Mouse (Mus musculus): ENCODE measurements around the gene Morc3. TPM values are rescaled to one million over a fixed set of nuclear protein-coding genes. Genes with fewer than 3 reads are reported as not detected.

The Morc3 gene
- polyA plus RNA-seq (2016; fragmentation: Nextera tagmentation; extraction: Ambion mirVana), result 34.6 and 40.0 TPM in 2 replicates

DNA sequence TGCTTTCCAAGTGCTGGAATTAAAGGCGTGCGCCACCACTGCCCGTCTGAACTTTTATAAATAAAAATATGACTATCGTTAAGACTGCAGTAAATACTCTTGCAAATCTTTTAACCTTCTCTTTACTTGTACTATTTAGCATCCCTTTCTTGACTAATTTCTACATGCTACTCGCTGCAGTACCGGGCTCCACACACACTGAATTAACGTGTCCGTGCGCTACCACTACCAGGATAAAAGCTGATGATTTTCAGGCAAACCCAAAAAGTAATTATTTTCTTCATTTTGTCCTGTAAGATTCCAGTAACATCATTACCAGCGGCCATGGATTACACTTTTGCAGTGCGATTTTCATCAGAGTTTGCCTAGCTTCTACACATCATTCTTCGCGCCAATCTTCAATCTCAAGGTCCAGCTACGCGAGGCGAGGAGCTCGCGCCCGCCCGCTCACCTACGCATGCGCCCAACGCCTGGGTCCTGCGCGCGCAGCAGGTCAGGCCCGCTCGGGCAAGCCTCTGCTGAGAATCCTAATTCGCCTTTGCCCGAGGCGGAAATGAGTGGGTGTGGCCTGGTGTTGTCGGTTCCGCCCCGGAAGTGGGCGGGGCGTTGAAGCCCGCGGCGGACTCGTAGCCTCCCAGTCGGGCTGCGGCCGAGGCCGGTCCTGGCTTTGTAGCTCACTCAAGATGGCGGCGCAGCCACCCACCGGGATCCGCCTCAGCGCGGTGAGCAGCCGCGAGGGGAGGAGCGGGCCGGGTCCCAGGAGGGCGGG lies at the start of gene Morc3:
TSS of gene Morc3 (plus strand) at position 495 of the 769 bp plus-strand sequence.
- H3K9ac ChIP-seq (replicated peaks), result peak within 1 kb of the TSS; percentile 96
- no peaks in the 10 kb centered on the region for H3K9me3 ChIP-seq
- H3K36me3 ChIP-seq, result no peaks in the 10 kb centered on the region
- peak within 1 kb of the TSS; percentile 98 for H3K4me3 ChIP-seq
- H3K27me3 ChIP-seq, result peaks cover 5% of the 10 kb centered on the region; the same call in 1 of the 2 replicates
- peak within 1 kb of the TSS; percentile 83 for H3K4me2 ChIP-seq (replicated peaks)
- H3K27ac ChIP-seq (replicated peaks), result peak within 1 kb of the TSS; percentile 94
- peak; percentile 95 for ATAC-seq (ENCODE audit: low FRiP score, low read depth)
- 12% methylated on average over 54 of the region's 55 CpGs for WGBS
- peaks cover 18% of the 10 kb centered on the region for H3K4me1 ChIP-seq

DNA sequence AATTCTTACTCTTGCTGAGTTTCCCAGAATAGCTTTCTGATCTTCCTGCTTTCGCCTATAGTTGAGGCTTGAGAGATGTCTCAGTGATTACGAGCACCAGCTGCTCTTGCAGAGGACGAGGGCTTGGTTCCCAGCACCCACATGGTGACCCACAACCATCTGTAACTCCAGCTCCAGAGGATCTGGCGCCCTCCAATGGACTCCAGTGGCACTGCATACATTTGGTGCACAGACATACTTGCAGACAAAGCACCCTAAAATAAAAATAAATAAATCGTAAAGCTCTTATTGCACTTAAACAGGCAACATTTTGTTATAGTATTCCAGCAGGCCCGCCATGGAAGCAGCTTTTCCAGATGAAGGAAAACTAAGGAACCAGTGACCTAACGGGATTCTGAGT lies 47.7 kb upstream of the Morc3 start:
- no peak for ATAC-seq (ENCODE audit: low FRiP score, low read depth)
- peaks cover 17% of the 10 kb centered on the region for H3K36me3 ChIP-seq
- H3K4me3 ChIP-seq, result no peak overlapping the region
- no peaks in the 10 kb centered on the region for H3K4me1 ChIP-seq
- H3K4me2 ChIP-seq (replicated peaks), result no peak overlapping the region
- WGBS, result 92% methylated on average over 7 of the region's 7 CpGs
- H3K27ac ChIP-seq (replicated peaks), result no peak overlapping the region
- H3K9me3 ChIP-seq, result no peaks in the 10 kb centered on the region; the same call in 1 of the 2 replicates
- no peak overlapping the region for H3K9ac ChIP-seq (replicated peaks)
- H3K27me3 ChIP-seq, result no peaks in the 10 kb centered on the region

DNA sequence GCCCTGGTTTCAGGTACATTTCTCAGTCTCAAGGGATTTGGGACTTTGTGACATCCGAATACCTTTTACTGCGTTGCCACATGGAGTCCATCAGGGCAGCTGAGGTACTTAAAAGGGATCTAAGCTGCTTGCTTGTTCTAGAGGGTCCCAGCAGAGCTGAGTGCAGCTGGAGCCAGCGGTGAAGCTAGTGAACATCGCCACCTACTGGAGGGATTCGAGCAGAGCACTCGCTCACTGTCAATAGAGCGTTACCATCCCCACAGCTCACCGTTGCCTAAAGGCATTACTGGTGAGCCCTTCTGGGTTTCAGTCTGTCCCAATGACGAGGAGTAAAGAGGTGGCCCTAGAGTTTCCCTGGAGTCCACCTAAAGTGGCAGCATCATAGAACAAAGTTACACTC lies 46.1 kb upstream of the Morc3 start:
- ATAC-seq (ENCODE audit: low FRiP score, low read depth), result peak; percentile 88
- H3K27ac ChIP-seq (replicated peaks), result no peak overlapping the region
- 0 out of 2 replicates have a peak, but pooled peaks cover 6% of the 10 kb centered on the region for H3K4me1 ChIP-seq
- peaks cover 13% of the 10 kb centered on the region for H3K36me3 ChIP-seq
- H3K4me3 ChIP-seq, result no peak overlapping the region
- H3K9ac ChIP-seq (replicated peaks), result no peak overlapping the region
- H3K27me3 ChIP-seq, result no peaks in the 10 kb centered on the region
- 5% methylated on average over 9 of the region's 9 CpGs for WGBS
- no peak overlapping the region for H3K4me2 ChIP-seq (replicated peaks)
- no peaks in the 10 kb centered on the region; the same call in 1 of the 2 replicates for H3K9me3 ChIP-seq

DNA sequence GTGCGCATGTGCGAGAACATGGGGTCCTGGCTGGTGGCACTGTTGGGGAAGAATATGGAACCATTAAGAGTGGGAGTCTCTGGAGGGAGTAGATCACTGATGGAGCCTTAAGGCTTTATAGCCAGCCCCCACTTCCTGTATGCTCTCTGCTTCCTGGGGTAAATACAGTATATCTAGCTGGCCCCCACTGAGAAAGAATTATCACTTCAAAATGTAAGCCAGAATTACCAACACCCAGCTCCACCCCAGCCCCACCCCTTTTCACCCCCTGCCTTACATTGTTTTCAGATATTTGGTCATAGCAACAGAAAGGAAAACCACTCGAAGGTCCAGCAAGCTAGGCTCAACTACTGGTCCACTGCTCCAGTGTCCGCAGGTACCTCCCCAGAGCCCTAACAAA lies 43.5 kb upstream of the Morc3 start:
- no peak overlapping the region for H3K4me2 ChIP-seq (replicated peaks)
- H3K9me3 ChIP-seq, result no peaks in the 10 kb centered on the region; the same call in 1 of the 2 replicates
- no peaks in the 10 kb centered on the region for H3K27me3 ChIP-seq
- ATAC-seq (ENCODE audit: low FRiP score, low read depth), result no peak
- H3K4me3 ChIP-seq, result no peak overlapping the region
- no peak overlapping the region for H3K27ac ChIP-seq (replicated peaks)
- 87% methylated on average over 4 of the region's 4 CpGs for WGBS
- peaks cover 10% of the 10 kb centered on the region for H3K36me3 ChIP-seq
- no peak overlapping the region for H3K9ac ChIP-seq (replicated peaks)
- 0 out of 2 replicates have a peak, but pooled peaks cover 7% of the 10 kb centered on the region for H3K4me1 ChIP-seq

DNA sequence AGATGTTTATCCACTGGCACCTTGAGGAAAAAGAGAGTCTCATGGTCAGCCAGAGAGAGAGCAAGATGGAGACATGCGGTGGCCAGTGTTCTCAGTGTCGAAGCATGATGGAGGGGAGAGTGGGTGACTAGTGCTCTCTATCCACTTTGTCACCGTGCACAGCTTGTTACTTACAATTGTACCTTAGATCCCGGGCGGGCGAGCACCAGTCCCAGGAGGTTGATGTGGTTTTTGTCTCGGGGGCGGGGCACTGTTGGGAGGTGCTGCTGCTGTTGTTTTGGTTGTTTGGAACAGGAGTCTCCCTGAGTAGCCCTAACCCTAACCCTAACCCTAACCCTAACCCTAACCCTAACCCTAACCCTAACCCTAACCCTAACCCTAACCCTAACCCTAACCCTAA lies 43.0 kb upstream of the Morc3 start:
- 95% methylated on average over 8 of the region's 8 CpGs for WGBS
- 0 out of 2 replicates have a peak, but pooled peaks cover 7% of the 10 kb centered on the region for H3K4me1 ChIP-seq
- no peak for ATAC-seq (ENCODE audit: low FRiP score, low read depth)
- H3K4me3 ChIP-seq, result no peak overlapping the region
- H3K27me3 ChIP-seq, result no peaks in the 10 kb centered on the region
- H3K27ac ChIP-seq (replicated peaks), result no peak overlapping the region
- no peak overlapping the region for H3K4me2 ChIP-seq (replicated peaks)
- peaks cover 6% of the 10 kb centered on the region for H3K36me3 ChIP-seq
- H3K9me3 ChIP-seq, result no peaks in the 10 kb centered on the region; the same call in 1 of the 2 replicates
- no peak overlapping the region for H3K9ac ChIP-seq (replicated peaks)

DNA sequence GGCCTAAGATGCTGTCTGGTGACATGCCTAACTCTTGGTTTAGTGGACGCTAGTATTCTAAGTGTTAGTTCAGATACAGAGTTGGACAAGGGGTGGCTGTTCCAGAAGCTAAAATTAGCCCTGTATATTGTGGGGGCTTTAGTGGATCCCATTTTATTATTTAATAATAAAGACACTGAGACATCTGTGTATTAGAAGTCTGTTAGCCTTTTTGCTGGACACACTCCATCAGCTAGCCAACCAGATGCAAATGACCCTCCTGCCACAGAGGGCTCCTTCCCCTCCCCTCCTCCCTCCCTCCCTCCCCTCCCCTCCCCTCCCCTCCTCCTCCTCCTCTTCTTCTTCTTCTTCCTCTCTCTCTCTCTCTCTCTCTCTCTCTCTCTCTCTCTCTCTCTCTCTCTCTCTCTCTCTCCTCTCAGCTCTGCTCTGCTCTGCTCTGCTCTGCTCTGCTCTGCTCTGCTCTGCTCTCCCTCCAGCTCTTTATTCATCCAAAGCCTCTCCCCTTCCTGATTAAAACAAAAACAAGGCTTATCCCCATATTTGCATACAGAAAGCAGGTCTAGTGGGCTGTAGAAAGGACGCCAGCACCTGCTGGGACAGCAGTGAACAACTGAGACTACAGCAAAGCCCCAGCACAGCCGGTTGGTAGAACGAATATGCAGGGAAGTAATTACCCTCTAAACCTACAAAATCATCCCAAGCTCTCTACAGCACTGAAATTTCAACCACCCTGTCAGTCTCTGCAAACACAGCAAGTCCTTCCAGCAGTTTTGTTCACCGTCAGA lies 41.8 kb upstream of the Morc3 start:
- Histone ChIP-seq H3K27me3 (no peaks in the 10 kb centered on the region), H3K36me3 (no peaks in the 10 kb centered on the region), H3K4me3 (no peak overlapping the region), H3K27ac (replicated peaks) (peak overlapping the region; percentile 35), H3K4me1 (0 out of 2 replicates have a peak, but pooled peaks cover 7% of the 10 kb centered on the region), H3K9me3 (no peaks in the 10 kb centered on the region), H3K9ac (replicated peaks) (no peak overlapping the region), H3K4me2 (replicated peaks) (no peak overlapping the region)
- 24% methylated on average over 5 of the region's 5 CpGs for WGBS
- no peak for ATAC-seq (ENCODE audit: low FRiP score, low read depth)

DNA sequence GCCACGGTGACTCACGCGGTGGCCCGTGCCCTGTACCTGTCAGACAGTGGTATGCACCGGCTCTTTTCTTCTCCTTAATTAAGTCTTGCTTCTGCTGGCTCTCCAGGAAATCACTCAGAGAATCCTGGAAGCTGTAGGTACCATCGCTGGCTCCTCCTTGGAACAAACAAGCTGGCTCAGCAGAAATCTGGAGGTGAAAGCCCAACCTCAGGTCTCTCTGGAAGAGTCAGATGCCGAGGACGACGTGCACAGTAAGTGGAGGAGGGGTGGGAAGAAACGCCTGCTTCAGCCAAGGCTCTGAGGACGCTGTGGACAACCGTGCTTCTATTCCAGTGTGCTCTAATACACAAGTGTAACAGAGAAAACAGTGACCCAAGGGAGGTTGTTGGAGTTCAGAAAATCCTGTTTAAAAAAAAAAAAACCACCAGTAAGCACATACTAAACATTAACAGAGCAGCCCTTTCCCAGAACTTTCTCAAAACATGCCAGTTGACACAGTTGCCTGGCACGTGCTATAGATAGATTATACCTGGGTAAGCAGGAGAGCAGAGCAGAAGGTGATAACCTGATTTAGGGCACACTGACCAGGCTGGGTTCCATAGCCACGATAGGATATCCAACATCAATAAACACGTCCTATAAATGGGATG lies 38.8 kb upstream of the Morc3 start:
- Histone ChIP-seq H3K27ac (replicated peaks) (no peak overlapping the region), H3K4me1 (0 out of 2 replicates have a peak, but pooled peaks cover 7% of the 10 kb centered on the region), H3K4me3 (no peak overlapping the region), H3K9me3 (no peaks in the 10 kb centered on the region), H3K36me3 (no peaks in the 10 kb centered on the region), H3K4me2 (replicated peaks) (no peak overlapping the region), H3K9ac (replicated peaks) (no peak overlapping the region), H3K27me3 (no peaks in the 10 kb centered on the region)
- no peak for ATAC-seq (ENCODE audit: low FRiP score, low read depth)
- 80% methylated on average over 15 of the region's 15 CpGs for WGBS

DNA sequence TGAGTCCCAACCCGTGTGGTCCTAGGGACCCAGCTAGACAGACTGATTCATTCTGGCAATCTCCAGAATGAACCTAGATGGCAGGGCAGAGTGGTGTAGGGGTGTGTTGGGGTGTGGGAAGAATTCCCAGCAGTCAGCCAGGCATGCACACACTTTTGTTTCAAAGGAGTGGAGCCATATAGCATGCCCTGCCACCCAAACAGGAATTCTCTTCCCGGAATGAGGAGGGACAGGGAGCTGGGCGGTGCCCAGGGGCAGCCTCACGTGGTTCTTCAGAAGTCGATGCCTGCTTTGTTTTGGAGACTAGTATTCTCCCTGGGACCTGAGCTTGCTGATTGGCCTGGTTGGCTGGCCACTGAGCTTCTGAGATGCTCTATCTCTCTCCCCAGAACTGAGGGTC lies 37.1 kb upstream of the Morc3 start:
- Histone ChIP-seq H3K9ac (replicated peaks) (no peak overlapping the region), H3K4me2 (replicated peaks) (no peak overlapping the region), H3K27ac (replicated peaks) (no peak overlapping the region), H3K27me3 (no peaks in the 10 kb centered on the region), H3K4me1 (0 out of 2 replicates have a peak, but pooled peaks cover 7% of the 10 kb centered on the region), H3K9me3 (no peaks in the 10 kb centered on the region), H3K4me3 (no peak overlapping the region), H3K36me3 (peaks cover 2% of the 10 kb centered on the region; the same call in 1 of the 2 replicates)
- WGBS, result 81% methylated on average over 5 of the region's 5 CpGs
- ATAC-seq (ENCODE audit: low FRiP score, low read depth), result no peak

DNA sequence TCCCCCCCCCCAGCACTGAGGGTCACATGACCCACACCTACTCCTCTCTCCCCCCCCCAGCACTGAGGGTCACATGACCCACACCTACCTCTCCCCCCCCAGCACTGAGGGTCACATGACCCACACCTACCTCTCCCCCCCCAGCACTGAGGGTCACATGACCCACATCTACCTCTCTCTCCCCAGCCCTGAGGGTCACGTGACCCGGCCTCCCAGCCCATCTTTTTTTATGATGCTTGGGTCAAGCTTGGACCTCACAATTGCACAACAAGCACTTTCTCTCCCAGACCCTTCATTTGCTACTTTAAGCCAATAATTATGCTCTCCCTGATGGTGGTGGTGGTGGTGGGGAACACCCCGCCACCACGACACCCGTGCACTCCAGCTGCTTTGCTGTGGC lies 36.5 kb upstream of the Morc3 start:
- H3K27ac ChIP-seq (replicated peaks), result no peak overlapping the region
- WGBS, result 95% methylated on average over 5 of the region's 5 CpGs
- no peaks in the 10 kb centered on the region for H3K27me3 ChIP-seq
- H3K36me3 ChIP-seq, result peaks cover 6% of the 10 kb centered on the region; the same call in 1 of the 2 replicates
- no peak overlapping the region for H3K4me2 ChIP-seq (replicated peaks)
- no peak overlapping the region for H3K4me3 ChIP-seq
- no peak overlapping the region for H3K9ac ChIP-seq (replicated peaks)
- no peak for ATAC-seq (ENCODE audit: low FRiP score, low read depth)
- H3K9me3 ChIP-seq, result no peaks in the 10 kb centered on the region
- 0 out of 2 replicates have a peak, but pooled peaks cover 6% of the 10 kb centered on the region for H3K4me1 ChIP-seq

DNA sequence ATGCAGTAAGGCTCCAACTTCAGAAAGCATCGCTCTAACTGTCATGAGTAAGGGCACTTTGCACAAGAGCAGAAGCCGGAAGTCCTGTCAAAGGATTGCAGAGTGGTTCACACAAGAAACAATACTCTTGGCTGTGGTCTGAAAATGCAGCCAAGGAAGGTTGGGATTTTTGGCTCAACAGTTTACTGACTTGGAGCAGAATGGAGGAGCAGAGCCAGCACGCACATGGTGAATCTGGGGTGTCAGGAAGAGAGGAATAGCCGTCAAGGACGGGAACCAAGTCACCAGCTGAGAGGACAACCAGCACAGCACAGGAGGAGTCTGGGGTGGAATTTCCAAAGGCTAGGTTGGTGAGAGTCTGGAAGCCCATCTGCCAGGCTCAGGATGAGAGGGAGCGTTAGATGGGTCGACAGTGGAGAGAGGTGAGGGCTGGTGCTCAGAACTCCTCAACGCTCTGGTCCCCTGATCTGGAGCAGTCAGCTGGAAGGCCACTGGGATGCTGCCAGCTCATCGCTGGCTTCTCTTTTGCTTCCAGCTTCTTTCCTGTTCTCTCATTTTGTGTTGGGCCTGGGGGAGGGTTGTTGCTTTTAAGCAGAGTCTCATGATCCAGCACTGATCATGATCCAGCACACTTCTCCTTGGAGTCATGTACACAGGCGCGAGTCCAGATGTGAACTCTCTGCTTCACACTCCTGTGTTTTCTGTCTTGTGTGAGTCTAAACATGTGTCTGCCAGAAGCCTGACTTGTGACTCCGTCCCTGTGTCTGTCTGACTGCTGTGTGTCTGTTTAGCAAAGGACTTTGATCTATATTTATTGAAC lies 34.7 kb upstream of the Morc3 start:
- Histone ChIP-seq H3K27me3 (no peaks in the 10 kb centered on the region), H3K36me3 (peaks cover 15% of the 10 kb centered on the region), H3K27ac (replicated peaks) (no peak overlapping the region), H3K4me1 (no peaks in the 10 kb centered on the region), H3K4me2 (replicated peaks) (no peak overlapping the region), H3K4me3 (no peak overlapping the region), H3K9ac (replicated peaks) (no peak overlapping the region), H3K9me3 (no peaks in the 10 kb centered on the region)
- 90% methylated on average over 12 of the region's 12 CpGs for WGBS
- no peak for ATAC-seq (ENCODE audit: low FRiP score, low read depth)

DNA sequence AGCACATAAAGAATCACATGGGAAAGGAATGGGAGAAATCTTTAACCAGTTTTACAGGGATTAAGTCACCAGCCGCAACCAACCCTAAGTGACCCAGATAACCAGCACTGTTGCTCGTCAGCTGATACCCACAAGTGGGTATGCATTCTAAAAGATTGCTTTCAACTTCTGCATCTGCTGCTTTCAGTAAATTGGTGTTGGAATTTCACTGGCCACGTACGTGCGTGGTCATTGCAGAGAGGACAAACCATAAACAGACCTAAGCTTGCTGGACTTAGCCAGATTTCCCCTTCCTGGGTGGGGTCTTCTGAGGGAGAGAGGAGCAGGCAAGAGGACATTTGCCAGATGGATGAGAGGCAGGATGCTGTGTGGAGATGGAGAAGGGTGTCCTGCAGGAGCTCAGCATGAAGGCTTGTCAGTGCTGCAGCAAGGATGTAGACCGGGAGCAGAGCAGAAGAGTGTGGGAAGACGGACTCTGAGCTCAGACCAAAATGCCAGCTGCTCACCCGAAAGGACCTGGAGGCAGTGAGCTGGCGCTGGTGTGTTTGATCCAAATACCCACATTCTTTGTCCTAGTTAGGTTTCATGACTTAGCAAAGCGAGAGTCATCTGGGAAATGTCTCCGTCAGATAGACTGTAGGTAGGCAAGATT lies 34.0 kb upstream of the Morc3 start:
- H3K27ac ChIP-seq (replicated peaks), result no peak overlapping the region
- H3K4me1 ChIP-seq, result no peaks in the 10 kb centered on the region
- peaks cover 15% of the 10 kb centered on the region for H3K36me3 ChIP-seq
- no peaks in the 10 kb centered on the region for H3K9me3 ChIP-seq
- no peak overlapping the region for H3K9ac ChIP-seq (replicated peaks)
- no peak overlapping the region for H3K4me2 ChIP-seq (replicated peaks)
- H3K4me3 ChIP-seq, result no peak overlapping the region
- no peak for ATAC-seq (ENCODE audit: low FRiP score, low read depth)
- H3K27me3 ChIP-seq, result no peaks in the 10 kb centered on the region
- 86% methylated on average over 11 of the region's 11 CpGs for WGBS

All from midbrain, embryonic 12.5 days (tissue).